Mouse (Mus musculus): ENCODE data around the gene Smarcd2. TPM values are rescaled to one million over a fixed set of nuclear protein-coding genes. Genes with fewer than 3 reads are reported as not detected.

Gene Smarcd2
- polyA plus RNA-seq, 1 experiment from 2014 or later, result 14.0 TPM

DNA sequence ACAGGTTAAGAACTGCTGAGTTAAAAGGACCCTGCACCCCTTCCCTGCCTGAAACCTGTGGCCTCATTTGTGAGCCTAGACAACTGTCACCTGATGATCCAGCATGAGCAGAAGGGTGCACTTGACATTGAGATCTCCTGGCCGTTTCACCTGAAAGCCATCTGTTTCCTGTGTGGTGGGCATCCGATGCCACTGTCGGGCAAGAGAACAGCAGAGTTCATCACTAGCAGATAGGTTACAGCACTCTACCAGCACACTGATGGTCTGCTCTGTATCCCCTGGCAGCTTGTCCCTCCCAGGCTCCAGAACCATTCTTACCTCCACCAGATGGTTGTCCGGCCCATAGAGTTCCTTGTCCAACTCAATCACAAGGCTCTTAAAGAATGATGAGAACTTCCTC lies 7.2 kb downstream of the Smarcd2 start:
- Histone ChIP-seq H3K36me3 (ENCODE audit: control insufficient read depth, insufficient read depth, low read length) (peaks cover 69% of the 10 kb centered on the region), H3K4me3 (replicated peaks; ENCODE audit: low read depth, low read length) (no peak overlapping the region), H3K4me1 (ENCODE audit: control insufficient read depth, insufficient read depth, low read length) (peaks cover 5% of the 10 kb centered on the region; the same call in 1 of the 2 replicates), H3K4me2 (ENCODE audit: low read length) (no peak overlapping the region), H3K9me3 (ENCODE audit: control insufficient read depth, low read length) (no peaks in the 10 kb centered on the region), H3K9ac (replicated peaks; ENCODE audit: low read length) (no peak overlapping the region), H3K27ac (replicated peaks; ENCODE audit: low read depth, low read length) (no peak overlapping the region), H3K27me3 (ENCODE audit: control insufficient read depth, insufficient read depth, low read length) (no peaks in the 10 kb centered on the region)
- ATAC-seq (ENCODE audit: low FRiP score, low TSS enrichment), result no peak
- 94% methylated on average over 4 of the region's 4 CpGs for WGBS
- DNase-seq, result no peak

DNA sequence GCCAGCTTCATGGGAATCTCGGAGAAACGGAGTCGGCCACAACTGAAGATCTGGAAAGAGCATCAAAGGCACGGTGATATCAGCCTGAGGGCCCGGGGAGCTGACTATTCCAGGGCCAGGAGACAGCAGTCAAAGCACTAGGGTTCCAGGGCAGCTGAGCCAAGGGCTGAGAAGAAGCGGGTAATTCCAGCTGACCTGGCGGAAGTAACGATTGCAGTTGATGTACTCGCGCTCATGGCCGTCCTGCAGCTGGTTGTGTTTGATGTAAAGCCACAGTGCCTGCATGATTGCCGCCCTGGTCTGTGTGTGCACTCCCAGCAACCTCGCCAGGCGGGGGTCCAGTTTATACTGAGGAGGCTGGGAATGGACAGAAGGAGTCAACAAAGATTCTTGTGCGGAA lies 7.8 kb downstream of the Smarcd2 start:
- Histone ChIP-seq H3K9me3 (ENCODE audit: control insufficient read depth, low read length) (no peaks in the 10 kb centered on the region), H3K4me2 (ENCODE audit: low read length) (no peak overlapping the region), H3K27me3 (ENCODE audit: control insufficient read depth, insufficient read depth, low read length) (no peaks in the 10 kb centered on the region), H3K4me1 (ENCODE audit: control insufficient read depth, insufficient read depth, low read length) (peaks cover 5% of the 10 kb centered on the region; the same call in 1 of the 2 replicates), H3K9ac (replicated peaks; ENCODE audit: low read length) (no peak overlapping the region), H3K4me3 (replicated peaks; ENCODE audit: low read depth, low read length) (no peak overlapping the region), H3K27ac (replicated peaks; ENCODE audit: low read depth, low read length) (no peak overlapping the region), H3K36me3 (ENCODE audit: control insufficient read depth, insufficient read depth, low read length) (peaks cover 70% of the 10 kb centered on the region)
- 94% methylated on average over 15 of the region's 15 CpGs for WGBS
- ATAC-seq (ENCODE audit: low FRiP score, low TSS enrichment) (no peak), DNase-seq (no peak)

DNA sequence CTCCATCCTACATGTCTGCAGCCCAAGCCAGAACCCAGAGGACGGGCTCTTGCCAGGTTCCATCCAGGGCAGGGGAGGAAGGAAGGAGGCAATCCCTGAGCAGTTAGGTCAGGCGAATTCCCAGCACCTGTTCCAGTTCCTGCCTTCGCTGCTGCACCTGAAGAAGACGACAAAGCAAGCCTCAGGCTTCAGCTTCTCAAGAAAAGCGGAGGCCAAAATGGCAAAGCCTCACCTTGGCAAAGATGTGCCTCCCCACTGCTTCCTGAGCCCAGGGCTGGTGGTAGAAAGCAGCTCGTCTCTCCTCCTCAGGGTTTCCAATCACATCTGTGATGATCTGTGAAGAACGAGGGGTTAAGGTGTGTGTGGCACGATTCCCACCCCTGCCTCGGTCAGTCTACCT lies 8.8 kb downstream of the Smarcd2 start:
- H3K9ac ChIP-seq (replicated peaks; ENCODE audit: low read length), result no peak overlapping the region
- 91% methylated on average over 9 of the region's 9 CpGs for WGBS
- no peak overlapping the region for H3K27ac ChIP-seq (replicated peaks; ENCODE audit: low read depth, low read length)
- H3K4me2 ChIP-seq (ENCODE audit: low read length), result no peak overlapping the region
- DNase-seq, result no peak
- peaks cover 76% of the 10 kb centered on the region for H3K36me3 ChIP-seq (ENCODE audit: control insufficient read depth, insufficient read depth, low read length)
- no peak for ATAC-seq (ENCODE audit: low FRiP score, low TSS enrichment)
- H3K9me3 ChIP-seq (ENCODE audit: control insufficient read depth, low read length), result no peaks in the 10 kb centered on the region
- H3K4me1 ChIP-seq (ENCODE audit: control insufficient read depth, insufficient read depth, low read length), result peaks cover 5% of the 10 kb centered on the region; the same call in 1 of the 2 replicates
- no peaks in the 10 kb centered on the region for H3K27me3 ChIP-seq (ENCODE audit: control insufficient read depth, insufficient read depth, low read length)
- no peak overlapping the region for H3K4me3 ChIP-seq (replicated peaks; ENCODE audit: low read depth, low read length)

DNA sequence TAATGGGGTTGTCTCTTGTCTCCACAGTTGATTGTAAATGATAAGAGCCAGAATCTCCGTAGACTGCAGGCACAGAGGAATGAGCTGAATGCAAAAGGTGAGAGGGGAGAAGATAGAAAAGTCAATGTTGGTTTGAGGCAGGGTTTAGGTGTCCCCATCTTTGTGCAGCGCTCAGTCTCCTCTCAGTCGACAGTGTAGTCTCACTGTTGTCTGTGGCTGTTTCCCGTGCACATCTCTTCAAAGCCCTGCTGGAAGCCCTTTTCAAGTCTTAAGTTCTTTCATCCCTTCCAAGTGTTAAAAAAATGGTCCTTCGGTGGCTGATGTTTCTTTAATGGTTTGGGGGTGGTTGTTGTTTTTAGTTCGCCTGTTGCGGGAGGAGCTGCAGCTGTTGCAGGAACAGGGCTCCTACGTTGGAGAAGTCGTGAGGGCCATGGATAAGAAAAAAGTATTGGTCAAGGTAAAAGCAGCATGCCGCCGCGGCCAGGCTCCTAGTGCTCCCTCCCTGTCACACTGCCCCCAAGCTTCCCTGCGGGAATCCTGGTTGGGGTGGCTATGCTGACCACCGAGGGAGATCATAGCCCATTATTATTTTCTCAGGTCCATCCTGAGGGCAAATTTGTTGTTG lies 11.8 kb downstream of the Smarcd2 start:
- Histone ChIP-seq H3K4me3 (replicated peaks; ENCODE audit: low read depth, low read length) (no peak overlapping the region), H3K36me3 (ENCODE audit: control insufficient read depth, insufficient read depth, low read length) (peaks cover 73% of the 10 kb centered on the region), H3K4me1 (ENCODE audit: control insufficient read depth, insufficient read depth, low read length) (peaks cover 12% of the 10 kb centered on the region), H3K9ac (replicated peaks; ENCODE audit: low read length) (no peak overlapping the region), H3K27me3 (ENCODE audit: control insufficient read depth, insufficient read depth, low read length) (no peaks in the 10 kb centered on the region), H3K27ac (replicated peaks; ENCODE audit: low read depth, low read length) (no peak overlapping the region), H3K9me3 (ENCODE audit: control insufficient read depth, low read length) (no peaks in the 10 kb centered on the region), H3K4me2 (ENCODE audit: low read length) (no peak overlapping the region)
- no peak for ATAC-seq (ENCODE audit: low FRiP score, low TSS enrichment)
- 90% methylated on average over 14 of the region's 14 CpGs for WGBS
- no peak for DNase-seq

DNA sequence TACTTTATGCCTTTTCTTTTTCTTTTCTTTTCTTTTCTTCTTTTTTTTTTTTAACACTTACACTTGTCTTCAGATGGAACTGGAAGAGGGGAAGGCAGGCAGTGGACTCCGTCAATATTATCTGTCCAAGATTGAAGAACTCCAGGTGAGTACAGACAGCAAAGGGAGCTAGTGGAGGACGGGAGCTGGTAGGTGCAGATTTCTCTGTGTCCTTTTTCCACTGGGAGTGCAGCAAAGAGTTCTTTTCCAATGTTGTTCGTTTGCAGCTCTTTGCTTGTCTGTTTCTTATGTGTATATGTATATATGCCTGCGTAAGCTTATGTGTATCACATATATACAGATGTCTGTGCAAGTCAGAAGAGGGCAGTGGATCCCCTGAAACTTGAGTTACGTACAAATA lies 16.0 kb downstream of the Smarcd2 start:
- 72% methylated on average over 5 of the region's 5 CpGs for WGBS
- no peak overlapping the region for H3K27ac ChIP-seq (replicated peaks; ENCODE audit: low read depth, low read length)
- no peaks in the 10 kb centered on the region for H3K27me3 ChIP-seq (ENCODE audit: control insufficient read depth, insufficient read depth, low read length)
- H3K9me3 ChIP-seq (ENCODE audit: control insufficient read depth, low read length), result no peaks in the 10 kb centered on the region
- DNase-seq, result no peak
- no peak for ATAC-seq (ENCODE audit: low FRiP score, low TSS enrichment)
- peak overlapping the region; percentile 74 for H3K9ac ChIP-seq (replicated peaks; ENCODE audit: low read length)
- H3K4me1 ChIP-seq (ENCODE audit: control insufficient read depth, insufficient read depth, low read length), result peaks cover 21% of the 10 kb centered on the region
- H3K36me3 ChIP-seq (ENCODE audit: control insufficient read depth, insufficient read depth, low read length), result peaks cover 54% of the 10 kb centered on the region
- H3K4me3 ChIP-seq (replicated peaks; ENCODE audit: low read depth, low read length), result peak overlapping the region; percentile 84
- peak overlapping the region; percentile 97 for H3K4me2 ChIP-seq (ENCODE audit: low read length)

DNA sequence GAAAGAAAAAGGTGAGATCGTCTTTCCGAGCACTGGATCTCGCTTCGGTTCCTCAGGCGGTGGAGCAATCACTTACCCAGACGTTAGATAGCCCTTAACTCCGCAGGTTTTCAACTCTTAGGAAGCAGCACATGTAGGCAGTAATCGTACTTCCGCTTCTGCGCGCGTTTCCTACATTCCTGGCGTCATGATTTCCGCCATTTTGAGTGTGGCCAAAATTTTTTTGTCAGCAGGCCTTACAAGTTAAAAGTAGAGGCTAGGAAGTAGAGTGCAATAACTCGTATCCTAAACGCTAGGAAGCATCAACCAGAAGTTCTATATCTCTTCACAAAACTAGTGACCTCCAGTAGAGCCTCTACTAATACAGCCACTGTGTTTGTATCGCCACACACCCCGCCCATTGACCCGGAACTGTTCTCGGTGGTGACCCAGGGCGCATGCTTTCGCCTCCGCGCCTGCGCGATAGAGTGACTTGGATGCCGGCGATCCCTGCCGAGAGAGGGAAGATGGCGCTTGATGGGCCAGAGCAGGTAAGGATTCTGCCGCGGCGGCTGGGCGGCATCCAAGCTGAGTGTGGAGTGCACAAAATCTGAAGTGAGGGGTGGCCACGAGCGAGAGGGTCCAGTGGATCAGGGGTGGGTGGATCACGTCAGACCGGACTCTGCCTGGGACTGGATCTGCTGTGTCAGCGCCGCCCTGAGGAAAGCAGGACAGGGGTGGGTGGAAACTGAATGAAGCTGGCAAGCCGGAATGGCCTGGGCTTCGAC lies 16.9 kb downstream of the Smarcd2 start, which contains the start of the genes Ftsj3 and Psmc5:
TSS of gene Ftsj3 (minus strand) at position 395 of the 767 bp plus-strand sequence.
TSS of gene Psmc5 (plus strand) at position 470 of the 767 bp plus-strand sequence.
- ATAC-seq (ENCODE audit: low FRiP score, low TSS enrichment) (peak; percentile 96), DNase-seq (peak; percentile 99)
- H3K27me3 ChIP-seq (ENCODE audit: control insufficient read depth, insufficient read depth, low read length), result no peaks in the 10 kb centered on the region
- peak within 1 kb of the TSS; percentile 97 for H3K4me2 ChIP-seq (ENCODE audit: low read length)
- H3K4me3 ChIP-seq (replicated peaks; ENCODE audit: low read depth, low read length), result peak within 1 kb of the TSS; percentile 84
- H3K27ac ChIP-seq (replicated peaks; ENCODE audit: low read depth, low read length), result peak within 1 kb of the TSS; percentile 75
- under 1% methylated on average over 42 of the region's 42 CpGs for WGBS
- peak within 1 kb of the TSS; percentile 74 for H3K9ac ChIP-seq (replicated peaks; ENCODE audit: low read length)
- peaks cover 54% of the 10 kb centered on the region for H3K36me3 ChIP-seq (ENCODE audit: control insufficient read depth, insufficient read depth, low read length)
- no peaks in the 10 kb centered on the region for H3K9me3 ChIP-seq (ENCODE audit: control insufficient read depth, low read length)
- H3K4me1 ChIP-seq (ENCODE audit: control insufficient read depth, insufficient read depth, low read length), result peaks cover 21% of the 10 kb centered on the region

DNA sequence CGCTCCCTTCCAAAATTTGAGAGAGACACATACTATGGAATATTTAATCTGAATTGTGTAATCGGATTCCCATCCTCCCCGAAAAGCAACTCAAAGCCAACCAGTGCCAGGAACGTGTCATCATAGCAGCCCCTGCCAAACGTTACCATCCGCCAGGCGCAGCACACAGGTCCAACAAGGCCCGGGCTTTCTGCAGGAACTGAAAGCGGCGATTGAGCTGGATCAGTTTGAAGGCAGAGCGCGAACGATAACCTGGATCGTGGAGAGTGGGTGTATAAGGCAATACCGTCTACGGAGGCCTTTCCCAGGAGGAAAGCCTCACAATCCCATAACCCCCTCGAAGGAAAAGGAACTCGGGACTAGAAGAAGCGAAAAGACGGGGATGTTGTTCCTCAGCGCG lies 17.6 kb downstream of the Smarcd2 start:
- H3K36me3 ChIP-seq (ENCODE audit: control insufficient read depth, insufficient read depth, low read length), result peaks cover 56% of the 10 kb centered on the region
- peak overlapping the region; percentile 84 for H3K4me3 ChIP-seq (replicated peaks; ENCODE audit: low read depth, low read length)
- H3K27ac ChIP-seq (replicated peaks; ENCODE audit: low read depth, low read length), result no peak overlapping the region
- H3K4me1 ChIP-seq (ENCODE audit: control insufficient read depth, insufficient read depth, low read length), result peaks cover 21% of the 10 kb centered on the region
- peak overlapping the region; percentile 97 for H3K4me2 ChIP-seq (ENCODE audit: low read length)
- no peaks in the 10 kb centered on the region for H3K9me3 ChIP-seq (ENCODE audit: control insufficient read depth, low read length)
- DNase-seq (no peak), ATAC-seq (ENCODE audit: low FRiP score, low TSS enrichment) (no peak)
- WGBS, result 4% methylated on average over 22 of the region's 22 CpGs
- peak overlapping the region; percentile 74; the same call in 1 of the 2 replicates for H3K9ac ChIP-seq (replicated peaks; ENCODE audit: low read length)
- H3K27me3 ChIP-seq (ENCODE audit: control insufficient read depth, insufficient read depth, low read length), result no peaks in the 10 kb centered on the region

DNA sequence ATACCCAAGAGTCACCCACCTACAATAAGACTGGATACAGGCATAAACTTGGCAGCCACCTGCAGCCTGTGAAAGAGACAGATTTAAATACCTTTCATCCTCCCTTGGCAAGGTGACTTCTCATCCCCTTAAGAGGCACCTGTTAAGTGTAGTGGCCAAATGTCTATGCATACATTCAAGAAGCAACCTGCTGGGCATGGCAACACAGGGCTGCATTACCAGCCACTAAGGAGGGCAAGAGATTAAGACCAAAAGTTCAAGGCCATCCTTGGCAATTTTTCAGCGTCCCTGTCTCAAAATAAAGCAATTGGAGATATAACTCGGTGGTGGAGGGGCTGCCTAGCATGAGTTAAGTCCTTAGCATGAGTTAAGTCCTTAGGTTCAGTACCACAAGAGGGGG lies 18.0 kb downstream of the Smarcd2 start:
- ATAC-seq (ENCODE audit: low FRiP score, low TSS enrichment), result no peak
- 24% methylated on average over 2 of the region's 2 CpGs for WGBS
- peak overlapping the region; percentile 74; the same call in 1 of the 2 replicates for H3K9ac ChIP-seq (replicated peaks; ENCODE audit: low read length)
- H3K27me3 ChIP-seq (ENCODE audit: control insufficient read depth, insufficient read depth, low read length), result no peaks in the 10 kb centered on the region
- no peak for DNase-seq
- H3K27ac ChIP-seq (replicated peaks; ENCODE audit: low read depth, low read length), result no peak overlapping the region
- H3K4me3 ChIP-seq (replicated peaks; ENCODE audit: low read depth, low read length), result peak overlapping the region; percentile 84
- H3K4me1 ChIP-seq (ENCODE audit: control insufficient read depth, insufficient read depth, low read length), result peaks cover 21% of the 10 kb centered on the region
- H3K36me3 ChIP-seq (ENCODE audit: control insufficient read depth, insufficient read depth, low read length), result peaks cover 61% of the 10 kb centered on the region
- no peaks in the 10 kb centered on the region for H3K9me3 ChIP-seq (ENCODE audit: control insufficient read depth, low read length)
- H3K4me2 ChIP-seq (ENCODE audit: low read length), result peak overlapping the region; percentile 97
